Mouse (Mus musculus): Measurements from ENCODE around the gene Spata13. TPM values are rescaled to one million over a fixed set of nuclear protein-coding genes. Genes with fewer than 3 reads are reported as not detected.

Gene Spata13
- polyA plus RNA-seq (2017; shearing (Covaris generic)) = 100 to 1,000 TPM; 132 to 140 TPM

DNA sequence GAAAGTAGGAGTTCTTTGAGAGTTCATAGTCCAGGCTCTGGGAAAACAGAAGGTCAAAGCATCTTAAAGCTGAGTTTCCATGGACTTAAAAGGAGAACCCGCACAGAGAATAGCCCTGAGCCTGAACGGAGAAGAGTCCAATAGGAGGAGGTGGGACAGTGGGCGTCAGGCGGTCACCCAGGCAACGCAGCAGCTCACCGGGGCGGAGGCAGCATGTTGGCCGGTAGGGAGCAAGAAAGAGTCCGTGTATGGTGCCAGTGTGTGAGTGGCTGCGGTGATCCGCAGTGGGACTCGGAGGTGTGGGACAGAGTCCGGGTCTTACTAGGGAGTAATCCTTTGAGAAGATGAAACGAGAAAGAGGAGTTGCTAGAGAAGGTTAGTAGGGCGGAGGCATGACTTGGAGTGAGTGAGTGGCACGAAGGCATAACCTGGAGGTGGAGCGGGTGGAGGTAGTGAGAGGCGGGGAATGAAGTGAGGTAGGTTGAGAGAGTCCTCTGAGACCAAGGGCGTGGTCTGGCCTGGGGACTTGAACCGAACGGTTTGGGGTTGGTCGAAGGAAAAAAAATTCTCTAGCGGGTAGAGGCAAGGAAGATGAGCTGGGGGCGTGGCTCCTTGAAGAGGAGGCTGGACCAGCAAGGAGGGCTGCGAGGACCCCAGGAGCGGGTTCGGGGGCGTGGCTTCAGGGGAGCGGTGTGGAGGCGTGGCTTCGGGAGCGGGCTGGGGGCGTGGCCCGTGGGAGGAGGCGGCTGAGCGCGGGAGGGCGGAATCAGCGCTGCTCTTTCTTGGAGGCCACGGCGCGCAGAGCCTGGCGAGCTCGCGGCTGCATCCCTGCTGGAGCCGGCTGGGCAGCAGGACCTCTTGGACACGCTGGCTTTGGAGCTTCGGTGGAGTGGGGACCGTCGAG lies at the start of gene Spata13:
Spata13 (plus strand) TSS at position 41 of the 904 bp plus-strand sequence.

DNA sequence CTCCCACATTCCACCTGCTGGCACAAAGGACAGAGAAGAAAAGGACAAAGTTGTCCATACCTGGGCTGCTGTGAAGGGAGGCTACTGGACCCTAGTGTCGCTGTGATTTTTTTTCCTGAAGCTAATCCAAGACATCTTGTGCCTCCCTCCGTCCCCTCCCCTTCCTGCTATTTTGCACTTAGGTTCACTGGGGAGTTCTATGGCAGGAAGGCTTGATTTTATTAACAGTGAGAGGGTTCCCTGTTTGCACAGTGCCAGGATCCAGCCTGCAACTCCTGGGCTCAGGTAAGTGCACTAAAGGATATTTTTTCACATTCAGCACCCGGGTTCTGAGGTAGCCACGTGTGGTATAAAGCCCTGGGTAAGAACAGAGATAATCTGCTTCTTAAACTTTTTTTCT lies 134.1 kb downstream of the Spata13 start, which contains the start of gene C1qtnf9:
C1qtnf9 (plus strand) TSS at position 251 of the 400 bp plus-strand sequence.

DNA sequence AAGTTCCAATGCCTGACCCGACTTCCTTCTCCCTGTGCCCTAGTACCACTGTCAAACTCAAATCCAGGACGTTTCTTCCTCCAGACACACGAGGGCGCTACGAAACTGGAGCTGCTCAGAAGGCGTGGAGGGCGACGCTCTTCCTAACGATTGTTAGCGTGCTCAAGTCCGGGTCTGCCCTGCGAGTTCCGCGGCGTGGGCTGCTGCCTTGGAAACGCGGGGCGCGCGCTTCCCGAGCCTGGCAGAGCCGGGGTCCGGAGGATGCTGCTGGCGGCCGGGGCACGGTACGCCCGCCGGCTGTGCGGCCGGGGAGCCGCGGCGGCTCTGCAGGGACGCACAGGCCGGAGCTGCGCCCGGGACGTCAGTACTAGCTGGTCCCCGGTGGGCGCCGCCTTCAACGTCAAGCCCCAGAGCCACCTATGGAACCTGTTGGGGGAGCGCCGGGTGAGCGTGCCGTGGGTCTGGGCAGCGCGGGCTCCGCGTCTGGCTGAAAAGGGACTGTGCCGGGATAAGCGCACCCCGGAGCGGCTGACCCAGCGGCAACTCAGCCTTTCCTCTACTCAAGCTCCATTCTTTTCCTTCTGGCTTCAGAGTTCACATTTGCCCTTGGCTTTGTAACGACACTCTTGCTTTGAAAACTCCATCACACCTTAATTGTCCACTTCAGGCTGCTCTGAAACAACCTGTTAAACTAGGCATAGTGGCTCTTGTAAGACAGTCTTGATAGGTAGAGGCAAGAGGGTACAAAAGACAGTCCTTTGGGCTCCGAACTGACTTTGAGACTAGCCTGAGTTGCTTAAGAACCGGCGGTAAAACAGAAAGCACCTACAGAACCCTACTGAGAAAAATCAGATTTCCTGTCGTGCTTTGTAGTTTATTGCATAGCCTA lies 150.9 kb downstream of the Spata13 start, which contains the start of gene Mipep:
Mipep (plus strand) TSS at position 147 of the 889 bp plus-strand sequence.

Other genes with a start within 250 kb of the Spata13 start
- gene C1qtnf9, start 134.1 kb downstream of the Spata13 start, polyA plus RNA-seq (2017; shearing (Covaris generic)) = under 1 TPM in 1 of 2 experiments, not detected in 1; 0.19 TPM
- 10 to 100 TPM; 15.5 to 15.7 TPM for gene Mipep, start 150.6 kb downstream of the Spata13 start, polyA plus RNA-seq (2017; shearing (Covaris generic))

Measured in inflammation-experienced regulatory T-cells (primary cell).